Mouse (Mus musculus) liver, adult 2 months (tissue): Measurements from ENCODE around the gene Unc5c. TPM values are rescaled to one million over a fixed set of nuclear protein-coding genes. Genes with fewer than 3 reads are reported as not detected.

Source experiments
- DNase-seq: peaks from one replicate; pipeline ENCODE4 v3.0.0-alpha.2; 2011; ENCODE audit warnings: low read depth, low spot score; ENCODE audit errors: extremely low read depth
- H3K27ac ChIP-seq: fragments of 200-500 bp; replicated peaks from 2 replicates; pipeline ENCODE4 v1.5.1; 2012; ENCODE audit warnings: low read depth, mild to moderate bottlenecking, control low read depth, inconsistent platforms, low read length; ENCODE audit not compliant: insufficient read depth
- H3K27me3 ChIP-seq: fragments of 200-500 bp; 2 replicates; pipeline ENCODE4 v1.6.1; 2012; ENCODE audit warnings: mild to moderate bottlenecking, moderate library complexity, low read length, inconsistent platforms; ENCODE audit not compliant: control insufficient read depth, insufficient read depth
- H3K36me3 ChIP-seq: fragments of 200-500 bp; 2 replicates; pipeline ENCODE4 v1.6.1; 2012; ENCODE audit warnings: low read length, inconsistent platforms; ENCODE audit not compliant: control insufficient read depth, insufficient read depth
- H3K4me1 ChIP-seq: fragments of 200-500 bp; 2 replicates; pipeline ENCODE4 v1.6.1; 2011; ENCODE audit warnings: low read length; ENCODE audit not compliant: control insufficient read depth, insufficient read depth
- H3K4me3 ChIP-seq: fragments of 200-500 bp; 2 replicates; pipeline ENCODE4 v1.5.1; 2011; ENCODE audit warnings: low read depth, mild to moderate bottlenecking, control low read depth, low read length, moderate library complexity; ENCODE audit not compliant: insufficient read depth
- H3K79me2 ChIP-seq: fragments of 200-500 bp; 2 replicates; pipeline ENCODE4 v1.6.1; 2012; ENCODE audit warnings: inconsistent platforms, mild to moderate bottlenecking, low read length, moderate library complexity; ENCODE audit not compliant: control insufficient read depth, insufficient read depth
- H3K9ac ChIP-seq: fragments of 200-500 bp; 2 replicates; pipeline ENCODE4 v1.6.1; 2012; ENCODE audit warnings: low read depth, mild to moderate bottlenecking, control low read depth, inconsistent platforms, low read length
- CTCF ChIP-seq: fragments of 200-500 bp; IDR thresholded peaks from 2 replicates; pipeline ENCODE4 v1.5.1; 2011; ENCODE audit warnings: low read depth, low read length, control low read depth
- POLR2A ChIP-seq: fragments of 200-500 bp; IDR thresholded peaks from 2 replicates; pipeline ENCODE4 v1.6.1; 2011; ENCODE audit warnings: low read length, control low read depth; ENCODE audit not compliant: insufficient read depth; ENCODE audit errors: extremely low read depth
- WGBS: fragments of 180-500 bp; shearing (Covaris S2); methylation state at CpG from one replicate; pipeline ENCODE4 v1.1.7; 2018; 5-methylcytosine and 5-hydroxymethylcytosine counted together
- polyA plus RNA-seq: library from polyadenylated mRNA; depleted of rRNA; stranded (reverse); fragments of >200 nt; gene quantifications from 2 replicates; pipeline ENCODE4 v1.2.3, GENCODE M21; 2012
- total RNA-seq: library from RNA; depleted of rRNA; stranded (reverse); fragments of >200 nt; gene quantifications from 2 replicates; pipeline ENCODE4 v1.2.3, GENCODE M21; 2014

Gene Unc5c
- total and polyA plus RNA-seq, 2 experiments = not detected

- H3K9ac ChIP-seq = no peak overlapping the region
- H3K36me3 ChIP-seq = no peaks in the 10 kb centered on the region
- no peak for DNase-seq
- 0 out of 2 replicates have a peak, but pooled peaks cover 2% of the 10 kb centered on the region for H3K4me1 ChIP-seq
- no peak overlapping the region for H3K4me3 ChIP-seq
- no peaks in the 10 kb centered on the region for H3K79me2 ChIP-seq
- H3K27ac ChIP-seq = no peak overlapping the region
- H3K27me3 ChIP-seq = no peaks in the 10 kb centered on the region
- TF ChIP-seq POLR2A (no peak), CTCF (no peak)
- WGBS = 72% methylated on average over 4 of the region's 4 CpGs
These were observed 33.5 kb downstream of the Unc5c start for GRCm38 (mm10) chr3:141498348-141499056.

- no peak overlapping the region for H3K27ac ChIP-seq
- TF ChIP-seq POLR2A (no peak), CTCF (no peak)
- H3K36me3 ChIP-seq = no peaks in the 10 kb centered on the region
- H3K79me2 ChIP-seq = no peaks in the 10 kb centered on the region
- H3K4me3 ChIP-seq = no peak overlapping the region
- H3K9ac ChIP-seq = no peak overlapping the region
- H3K27me3 ChIP-seq = no peaks in the 10 kb centered on the region
- peaks cover 6% of the 10 kb centered on the region; the same call in 1 of the 2 replicates for H3K4me1 ChIP-seq
- no peak for DNase-seq
- WGBS = 62% methylated on average over 4 of the region's 4 CpGs
These were observed 37.0 kb downstream of the Unc5c start for GRCm38 (mm10) chr3:141501845-141502505.

GRCm38 (mm10) chr3:141503331-141503730, 38.3 kb downstream of the Unc5c start:
- Histone ChIP-seq H3K27ac (no peak overlapping the region), H3K4me3 (no peak overlapping the region), H3K4me1 (peaks cover 6% of the 10 kb centered on the region; the same call in 1 of the 2 replicates), H3K27me3 (no peaks in the 10 kb centered on the region), H3K9ac (no peak overlapping the region), H3K36me3 (no peaks in the 10 kb centered on the region), H3K79me2 (no peaks in the 10 kb centered on the region)
- 81% methylated on average over 3 of the region's 3 CpGs for WGBS
- DNase-seq = peak; percentile 55
- no peak for TF ChIP-seq POLR2A
- TF ChIP-seq CTCF = no peak

- Histone ChIP-seq H3K27ac (no peak overlapping the region), H3K79me2 (no peaks in the 10 kb centered on the region), H3K27me3 (no peaks in the 10 kb centered on the region), H3K9ac (no peak overlapping the region), H3K36me3 (no peaks in the 10 kb centered on the region), H3K4me3 (no peak overlapping the region), H3K4me1 (no peaks in the 10 kb centered on the region)
- TF ChIP-seq POLR2A = no peak
- TF ChIP-seq CTCF = no peak
- WGBS = 69% methylated on average over 1 of the region's 1 CpGs
- DNase-seq = no peak
These were observed 44.8 kb downstream of the Unc5c start for GRCm38 (mm10) chr3:141509772-141510171.

- TF ChIP-seq POLR2A (no peak), CTCF (no peak)
- no peaks in the 10 kb centered on the region for H3K36me3 ChIP-seq
- no peaks in the 10 kb centered on the region for H3K4me1 ChIP-seq
- WGBS = 47% methylated on average over 5 of the region's 5 CpGs
- H3K79me2 ChIP-seq = no peaks in the 10 kb centered on the region
- DNase-seq = no peak
- no peak overlapping the region for H3K4me3 ChIP-seq
- H3K27me3 ChIP-seq = no peaks in the 10 kb centered on the region
- H3K9ac ChIP-seq = no peak overlapping the region
- H3K27ac ChIP-seq = no peak overlapping the region
These were observed 46.4 kb downstream of the Unc5c start for GRCm38 (mm10) chr3:141511253-141512038.

- no peaks in the 10 kb centered on the region for H3K4me1 ChIP-seq
- no peak for DNase-seq
- no peaks in the 10 kb centered on the region for H3K36me3 ChIP-seq
These were observed 63.7 kb downstream of the Unc5c start for GRCm38 (mm10) chr3:141528751-141529150.

More at GRCm38 (mm10) chr3:141528751-141529150, 63.7 kb downstream of the Unc5c start:
- no peaks in the 10 kb centered on the region for H3K27me3 ChIP-seq
- TF ChIP-seq CTCF (no peak), POLR2A (no peak)
- H3K79me2 ChIP-seq = no peaks in the 10 kb centered on the region
- H3K27ac ChIP-seq = no peak overlapping the region
- H3K4me3 ChIP-seq = no peak overlapping the region
- H3K9ac ChIP-seq = no peak overlapping the region
